Mouse (Mus musculus) hindbrain, postnatal 0 days (tissue): ENCODE results near the gene Pkp4. TPM values are rescaled to one million over a fixed set of nuclear protein-coding genes. Genes with fewer than 3 reads are reported as not detected.

Experiments
- ATAC-seq: fragments of 200-750 bp; cut with Nextera tagmentation; 2 replicates; pipeline ENCODE4 v1.8.0; 2017; ENCODE audit warnings: mild to moderate bottlenecking, moderate TSS enrichment, moderate library complexity
- DNase-seq: peaks from one replicate; pipeline ENCODE4 v3.0.0-alpha.2; 2015; ENCODE audit warnings: low spot score
- H3K27ac ChIP-seq: fragments of 300-500 bp; sonication (generic); 2 replicates; pipeline ENCODE4 v1.5.1; 2014; ENCODE audit warnings: mild to moderate bottlenecking
- H3K27me3 ChIP-seq: fragments of 300-500 bp; sonication (generic); 2 replicates; pipeline ENCODE4 v1.6.1; 2014; ENCODE audit warnings: low read length, mixed read lengths; ENCODE audit not compliant: insufficient read depth
- H3K36me3 ChIP-seq: fragments of 300-500 bp; sonication (generic); 2 replicates; pipeline ENCODE4 v1.6.1; 2014; ENCODE audit warnings: low read length, mixed read lengths; ENCODE audit not compliant: insufficient read depth
- H3K4me1 ChIP-seq: fragments of 300-500 bp; sonication (generic); 2 replicates; pipeline ENCODE4 v1.6.1; 2014; ENCODE audit warnings: antibody characterized with exemption, low read length, mixed read lengths; ENCODE audit not compliant: insufficient read depth
- H3K4me2 ChIP-seq: fragments of 300-500 bp; sonication (generic); 2 replicates; pipeline ENCODE4 v1.6.1; 2014; ENCODE audit warnings: low read depth, mild to moderate bottlenecking, low read length, moderate library complexity, mixed read lengths
- H3K4me3 ChIP-seq: fragments of 300-500 bp; sonication (generic); 2 replicates; pipeline ENCODE4 v1.5.1; 2014; ENCODE audit warnings: low read length
- H3K9ac ChIP-seq: fragments of 300-500 bp; sonication (generic); replicated peaks from 2 replicates; pipeline ENCODE4 v1.6.1; 2014; ENCODE audit warnings: mild to moderate bottlenecking, low read length, moderate library complexity, mixed read lengths
- H3K9me3 ChIP-seq: fragments of 300-500 bp; sonication (generic); 2 replicates; pipeline ENCODE4 v1.6.1; 2016; ENCODE audit warnings: low read length, mixed read lengths
- CTCF ChIP-seq: IDR thresholded peaks from 2 replicates; pipeline ENCODE4 v1.5.1; 2016; ENCODE audit warnings: antibody characterized with exemption, control low read depth, low read depth
- WGBS: fragments of 180-500 bp; shearing (Covaris S2); extraction: QIAGEN DNeasy Blood & Tissue Kit; methylation state at CpG from one replicate; pipeline ENCODE4 v1.1.7; 2014; 5-methylcytosine and 5-hydroxymethylcytosine counted together
- polyA plus RNA-seq: library from polyadenylated mRNA; unstranded; fragments of >200 nt; fragmentation: Nextera tagmentation; extraction: Ambion mirVana; gene quantifications from 2 replicates; pipeline ENCODE4 v1.2.1, GENCODE M21; 2015
- total RNA-seq: library from RNA; depleted of rRNA; stranded (reverse); fragments of >200 nt; gene quantifications from 2 replicates; pipeline ENCODE4 v1.2.3, GENCODE M21; 2014

Gene Pkp4
- total and polyA plus RNA-seq, 2 experiments from 2014 or later = 22.9 to 100 TPM

DNA sequence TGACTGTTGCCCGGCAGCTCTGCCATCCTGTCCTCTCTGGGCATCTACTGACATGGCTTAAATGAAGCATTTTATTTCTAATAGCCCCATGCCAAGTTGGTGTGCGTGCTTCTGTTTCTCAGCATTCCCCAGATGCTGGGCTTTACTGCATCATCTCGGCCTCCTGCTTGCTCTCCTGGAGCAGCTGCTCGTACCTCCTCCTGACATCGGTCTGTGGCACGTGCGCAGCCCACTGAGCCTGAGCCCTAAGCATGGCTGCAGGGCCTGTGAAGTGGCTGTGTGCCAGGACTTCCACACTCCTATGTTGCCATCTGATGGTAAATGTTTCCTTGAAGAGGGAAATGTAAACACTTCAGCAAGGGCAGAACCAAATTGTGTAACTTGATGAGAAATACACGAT, 30.8 kb downstream of the Pkp4 start:
- no peak overlapping the region; the same call in 1 of the 2 replicates for H3K27ac ChIP-seq
- H3K4me3 ChIP-seq = no peak overlapping the region
- ATAC-seq = peak; percentile 72
- WGBS = 43% methylated on average over 8 of the region's 8 CpGs
- H3K4me1 ChIP-seq = peaks cover 13% of the 10 kb centered on the region
- no peak for TF ChIP-seq CTCF
- DNase-seq = peak; percentile 36
- no peaks in the 10 kb centered on the region for H3K9me3 ChIP-seq
- H3K27me3 ChIP-seq = no peaks in the 10 kb centered on the region
- no peak overlapping the region for H3K9ac ChIP-seq
- no peak overlapping the region for H3K4me2 ChIP-seq
- no peaks in the 10 kb centered on the region for H3K36me3 ChIP-seq

DNA sequence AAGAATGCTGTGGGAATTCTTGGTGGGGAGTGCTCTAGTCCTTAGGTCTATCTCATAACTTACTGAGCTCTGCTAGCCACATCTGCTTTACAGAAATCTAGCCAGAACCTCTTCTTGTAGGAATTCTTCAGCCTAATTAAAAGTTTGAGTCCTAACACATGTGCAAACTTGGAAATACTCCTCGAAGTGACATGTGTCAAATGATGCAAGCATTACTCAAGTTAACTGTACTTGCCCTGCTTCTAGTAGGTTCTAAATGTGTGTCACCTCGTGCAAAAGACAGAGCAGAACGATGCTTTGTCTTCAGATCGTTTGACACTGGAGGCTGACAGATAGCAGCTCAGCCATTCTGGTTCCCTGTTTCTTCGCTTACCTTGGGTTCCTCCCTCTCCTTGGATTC, 32.5 kb downstream of the Pkp4 start:
- TF ChIP-seq CTCF = no peak

DNA sequence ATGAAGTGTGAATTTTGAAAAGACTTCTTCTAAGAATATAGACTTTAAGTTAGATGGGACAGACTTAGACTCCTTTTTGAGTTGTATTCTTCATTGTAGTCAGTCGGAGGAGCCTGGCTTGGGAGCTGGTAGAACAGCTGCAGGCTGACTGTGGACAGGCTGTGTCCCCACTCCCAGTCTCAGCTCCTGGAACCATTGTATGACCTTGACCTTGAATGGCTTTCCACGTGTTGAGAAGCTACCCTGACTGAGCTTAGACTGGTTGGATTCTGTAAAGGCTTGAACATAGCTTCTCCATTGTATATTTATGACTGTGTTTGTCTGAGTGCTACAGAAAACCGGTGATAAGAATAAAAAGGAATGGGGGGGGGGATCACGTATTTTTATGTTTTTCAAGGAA, 36.5 kb downstream of the Pkp4 start:
- 89% methylated on average over 4 of the region's 4 CpGs for WGBS
- no peak overlapping the region for H3K4me2 ChIP-seq
- H3K4me1 ChIP-seq = no peaks in the 10 kb centered on the region; the same call in none of the 2 replicates
- DNase-seq = no peak
- TF ChIP-seq CTCF = no peak
- no peaks in the 10 kb centered on the region for H3K36me3 ChIP-seq
- no peaks in the 10 kb centered on the region for H3K27me3 ChIP-seq
- no peak overlapping the region for H3K4me3 ChIP-seq
- H3K9ac ChIP-seq = no peak overlapping the region
- no peak overlapping the region for H3K27ac ChIP-seq
- no peak for ATAC-seq
- H3K9me3 ChIP-seq = no peaks in the 10 kb centered on the region

More for the DNA sequence above, 32.5 kb downstream of the Pkp4 start:
- no peak for ATAC-seq
- H3K9me3 ChIP-seq = no peaks in the 10 kb centered on the region
- H3K9ac ChIP-seq = no peak overlapping the region
- H3K27ac ChIP-seq = no peak overlapping the region
- H3K4me1 ChIP-seq = peaks cover 13% of the 10 kb centered on the region
- no peak overlapping the region for H3K4me2 ChIP-seq
- H3K27me3 ChIP-seq = no peaks in the 10 kb centered on the region
- H3K4me3 ChIP-seq = no peak overlapping the region
- whole genome bisulfite sequencing = 79% methylated on average over 5 of the region's 5 CpGs
- H3K36me3 ChIP-seq = no peaks in the 10 kb centered on the region
- DNase-seq = no peak

- DNase-seq (no peak), ATAC-seq (no peak)
- H3K9ac ChIP-seq = no peak overlapping the region
- no peak overlapping the region for H3K27ac ChIP-seq
- H3K4me2 ChIP-seq = no peak overlapping the region
- peaks cover 7% of the 10 kb centered on the region for H3K4me1 ChIP-seq
- TF ChIP-seq CTCF = no peak
- WGBS = 94% methylated on average over 5 of the region's 5 CpGs
- H3K4me3 ChIP-seq = no peak overlapping the region
- no peaks in the 10 kb centered on the region for H3K27me3 ChIP-seq
- H3K9me3 ChIP-seq = no peaks in the 10 kb centered on the region
- no peaks in the 10 kb centered on the region for H3K36me3 ChIP-seq
Observed at GRCm38 (mm10) chr2:59199476-59199976, 38.9 kb downstream of the Pkp4 start.

DNA sequence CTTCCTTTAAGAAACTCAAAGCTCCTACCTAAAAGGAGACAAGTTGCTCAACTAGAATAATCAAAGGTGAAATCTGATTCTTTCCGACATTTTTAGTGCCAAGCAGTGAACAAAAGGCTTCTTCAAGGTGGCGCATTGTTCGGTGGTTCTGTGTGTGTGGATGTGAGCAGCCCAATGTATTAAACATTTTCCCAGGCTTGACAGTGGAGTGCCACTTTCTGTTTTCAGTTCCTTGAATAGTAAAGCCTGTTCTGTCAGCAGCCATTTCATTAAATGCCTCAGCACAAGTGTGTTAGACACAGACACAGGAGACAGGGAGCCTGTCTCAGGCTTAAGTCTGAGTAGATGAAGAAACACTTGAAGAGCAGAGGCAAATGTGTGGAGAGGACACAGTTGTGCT, 39.9 kb downstream of the Pkp4 start:
- Histone ChIP-seq H3K36me3 (no peaks in the 10 kb centered on the region), H3K9ac (no peak overlapping the region), H3K27ac (no peak overlapping the region), H3K4me3 (no peak overlapping the region), H3K27me3 (no peaks in the 10 kb centered on the region), H3K4me1 (peaks cover 7% of the 10 kb centered on the region), H3K9me3 (no peaks in the 10 kb centered on the region), H3K4me2 (no peak overlapping the region)
- ATAC-seq (no peak), DNase-seq (no peak)
- no peak for TF ChIP-seq CTCF
- 78% methylated on average over 3 of the region's 3 CpGs for WGBS

DNA sequence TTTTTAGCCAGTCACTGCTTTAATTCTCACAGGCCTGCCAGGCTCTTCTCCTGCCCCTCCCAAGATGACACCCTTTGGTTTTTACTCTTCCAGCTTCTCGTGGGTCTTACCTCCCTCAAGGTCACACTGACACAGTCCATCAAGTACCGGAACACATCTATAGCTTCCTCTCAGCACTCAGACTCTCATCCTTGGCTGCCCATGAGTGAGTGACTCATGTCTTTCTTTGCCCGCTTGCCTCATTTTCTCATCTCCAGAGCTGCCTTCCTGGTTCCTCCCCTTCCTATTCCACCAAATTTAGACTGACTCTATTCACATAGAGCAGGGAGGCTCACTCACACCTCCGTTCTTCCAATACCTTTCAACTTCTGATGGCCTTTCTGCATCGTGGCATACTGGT, 42.3 kb downstream of the Pkp4 start:
- no peak for ATAC-seq
- H3K9ac ChIP-seq = no peak overlapping the region
- no peaks in the 10 kb centered on the region for H3K36me3 ChIP-seq
- no peak overlapping the region for H3K4me3 ChIP-seq
- no peak overlapping the region for H3K4me2 ChIP-seq
- peaks cover 12% of the 10 kb centered on the region for H3K4me1 ChIP-seq
- WGBS = 71% methylated on average over 5 of the region's 5 CpGs
- H3K27me3 ChIP-seq = no peaks in the 10 kb centered on the region
- H3K9me3 ChIP-seq = no peaks in the 10 kb centered on the region
- no peak for DNase-seq
- TF ChIP-seq CTCF = no peak
- no peak overlapping the region for H3K27ac ChIP-seq

GRCm38 (mm10) chr2:59203627-59204425, 43.2 kb downstream of the Pkp4 start:
- H3K27me3 ChIP-seq = no peaks in the 10 kb centered on the region
- no peak overlapping the region for H3K4me3 ChIP-seq
- H3K27ac ChIP-seq = no peak overlapping the region
- no peaks in the 10 kb centered on the region for H3K36me3 ChIP-seq
- ATAC-seq (no peak), DNase-seq (no peak)
- no peaks in the 10 kb centered on the region for H3K9me3 ChIP-seq
- no peak overlapping the region for H3K9ac ChIP-seq
- no peak overlapping the region for H3K4me2 ChIP-seq
- no peak for TF ChIP-seq CTCF
- H3K4me1 ChIP-seq = peaks cover 14% of the 10 kb centered on the region
- 52% methylated on average over 3 of the region's 3 CpGs for WGBS
